Mouse (Mus musculus) testis, adult 2 months (tissue): ENCODE data around the gene Fam173b.

Source experiments
- CTCF ChIP-seq: fragments of 200-500 bp; IDR thresholded peaks from 2 replicates; pipeline ENCODE4 v1.5.1; 2012; ENCODE audit warnings: low read depth, mild to moderate bottlenecking, inconsistent platforms, low read length, moderate library complexity; ENCODE audit not compliant: control insufficient read depth, insufficient read depth, insufficient replicate concordance
- POLR2A ChIP-seq: fragments of 200-500 bp; IDR thresholded peaks from 2 replicates; pipeline ENCODE4 v1.6.1; 2012; ENCODE audit warnings: low read depth, mild to moderate bottlenecking, inconsistent platforms, low read length, moderate library complexity; ENCODE audit not compliant: control insufficient read depth

- no peak for TF ChIP-seq POLR2A
- TF ChIP-seq CTCF, result no peak
Observed at GRCm38 (mm10) chr15:31631396-31631858, 29.8 kb downstream of the Fam173b start.
